Mouse (Mus musculus): ENCODE data around the gene Nfe2l2. TPM values are rescaled to one million over a fixed set of nuclear protein-coding genes. Genes with fewer than 3 reads are reported as not detected.

Gene Nfe2l2
- polyA plus RNA-seq, 1 experiment from 2014 or later, result 52.9 TPM

- no peak overlapping the region for H3K4me3 ChIP-seq (ENCODE audit: low read depth, low read length)
- no peaks in the 10 kb centered on the region for H3K9me3 ChIP-seq (ENCODE audit: control insufficient read depth, low read length)
- WGBS, result 87% methylated on average over 10 of the region's 10 CpGs
- DNase-seq (ENCODE audit: low spot score), result no peak
- peaks cover 12% of the 10 kb centered on the region; the same call in 1 of the 2 replicates for H3K4me1 ChIP-seq (ENCODE audit: control insufficient read depth, insufficient read depth, low read length)
- no peaks in the 10 kb centered on the region for H3K36me3 ChIP-seq (ENCODE audit: control insufficient read depth, insufficient read depth, low read length)
- H3K27ac ChIP-seq (replicated peaks; ENCODE audit: low read depth, low read length), result no peak overlapping the region
- no peak overlapping the region for H3K9ac ChIP-seq (ENCODE audit: low read depth, low read length)
- no peak for ATAC-seq (ENCODE audit: low read depth)
- H3K4me2 ChIP-seq (ENCODE audit: low read depth, low read length), result no peak overlapping the region
- H3K27me3 ChIP-seq (replicated peaks; ENCODE audit: control insufficient read depth, insufficient read depth, low read length), result no peaks in the 10 kb centered on the region
Observed at GRCm38 (mm10) chr2:75687040-75687749, 17.2 kb downstream of the Nfe2l2 start.

- Histone ChIP-seq H3K9me3 (ENCODE audit: control insufficient read depth, low read length) (no peaks in the 10 kb centered on the region), H3K9ac (ENCODE audit: low read depth, low read length) (no peak overlapping the region), H3K4me3 (ENCODE audit: low read depth, low read length) (no peak overlapping the region), H3K27ac (replicated peaks; ENCODE audit: low read depth, low read length) (no peak overlapping the region), H3K4me1 (ENCODE audit: control insufficient read depth, insufficient read depth, low read length) (peaks cover 12% of the 10 kb centered on the region), H3K4me2 (ENCODE audit: low read depth, low read length) (no peak overlapping the region), H3K27me3 (replicated peaks; ENCODE audit: control insufficient read depth, insufficient read depth, low read length) (no peaks in the 10 kb centered on the region), H3K36me3 (ENCODE audit: control insufficient read depth, insufficient read depth, low read length) (no peaks in the 10 kb centered on the region)
- 65% methylated on average over 6 of the region's 6 CpGs for WGBS
- DNase-seq (ENCODE audit: low spot score) (no peak), ATAC-seq (ENCODE audit: low read depth) (no peak)
Observed at GRCm38 (mm10) chr2:75685458-75685861, 19.0 kb downstream of the Nfe2l2 start.

- Histone ChIP-seq H3K9me3 (ENCODE audit: control insufficient read depth, low read length) (no peaks in the 10 kb centered on the region), H3K9ac (ENCODE audit: low read depth, low read length) (no peak overlapping the region), H3K36me3 (ENCODE audit: control insufficient read depth, insufficient read depth, low read length) (no peaks in the 10 kb centered on the region), H3K4me3 (ENCODE audit: low read depth, low read length) (no peak overlapping the region), H3K4me1 (ENCODE audit: control insufficient read depth, insufficient read depth, low read length) (peaks cover 12% of the 10 kb centered on the region), H3K27ac (replicated peaks; ENCODE audit: low read depth, low read length) (no peak overlapping the region), H3K27me3 (replicated peaks; ENCODE audit: control insufficient read depth, insufficient read depth, low read length) (no peaks in the 10 kb centered on the region), H3K4me2 (ENCODE audit: low read depth, low read length) (no peak overlapping the region)
- DNase-seq (ENCODE audit: low spot score), result no peak
- ATAC-seq (ENCODE audit: low read depth), result no peak
- WGBS, result 81% methylated on average over 3 of the region's 3 CpGs
Observed at GRCm38 (mm10) chr2:75684526-75684925, 19.9 kb downstream of the Nfe2l2 start.

- Histone ChIP-seq H3K4me3 (ENCODE audit: low read depth, low read length) (no peak overlapping the region), H3K27me3 (replicated peaks; ENCODE audit: control insufficient read depth, insufficient read depth, low read length) (no peaks in the 10 kb centered on the region), H3K9me3 (ENCODE audit: control insufficient read depth, low read length) (no peaks in the 10 kb centered on the region), H3K9ac (ENCODE audit: low read depth, low read length) (no peak overlapping the region), H3K27ac (replicated peaks; ENCODE audit: low read depth, low read length) (peak overlapping the region; percentile 78), H3K36me3 (ENCODE audit: control insufficient read depth, insufficient read depth, low read length) (peaks cover 8% of the 10 kb centered on the region), H3K4me2 (ENCODE audit: low read depth, low read length) (no peak overlapping the region), H3K4me1 (ENCODE audit: control insufficient read depth, insufficient read depth, low read length) (peaks cover 12% of the 10 kb centered on the region)
- WGBS, result 40% methylated on average over 15 of the region's 15 CpGs
- DNase-seq (ENCODE audit: low spot score), result peak; percentile 80
- peak; percentile 27 for ATAC-seq (ENCODE audit: low read depth)
Observed at GRCm38 (mm10) chr2:75682978-75683709, 21.3 kb downstream of the Nfe2l2 start.

GRCm38 (mm10) chr2:75681439-75681838 is 23.0 kb downstream of the Nfe2l2 start:
- DNase-seq (ENCODE audit: low spot score), result peak; percentile 77
- H3K9ac ChIP-seq (ENCODE audit: low read depth, low read length), result no peak overlapping the region
- no peak overlapping the region for H3K27ac ChIP-seq (replicated peaks; ENCODE audit: low read depth, low read length)
- H3K9me3 ChIP-seq (ENCODE audit: control insufficient read depth, low read length), result no peaks in the 10 kb centered on the region
- WGBS, result 32% methylated on average over 7 of the region's 7 CpGs
- ATAC-seq (ENCODE audit: low read depth), result peak; percentile 62; the same call in 1 of the 2 replicates
- H3K4me1 ChIP-seq (ENCODE audit: control insufficient read depth, insufficient read depth, low read length), result peaks cover 12% of the 10 kb centered on the region
- no peak overlapping the region for H3K4me2 ChIP-seq (ENCODE audit: low read depth, low read length)
- H3K36me3 ChIP-seq (ENCODE audit: control insufficient read depth, insufficient read depth, low read length), result peaks cover 21% of the 10 kb centered on the region
- no peaks in the 10 kb centered on the region for H3K27me3 ChIP-seq (replicated peaks; ENCODE audit: control insufficient read depth, insufficient read depth, low read length)
- H3K4me3 ChIP-seq (ENCODE audit: low read depth, low read length), result no peak overlapping the region

- Histone ChIP-seq H3K4me1 (ENCODE audit: control insufficient read depth, insufficient read depth, low read length) (peaks cover 9% of the 10 kb centered on the region), H3K4me2 (ENCODE audit: low read depth, low read length) (no peak overlapping the region), H3K9me3 (ENCODE audit: control insufficient read depth, low read length) (no peaks in the 10 kb centered on the region), H3K9ac (ENCODE audit: low read depth, low read length) (0 out of 2 replicates have a peak overlapping the region, but pooled peaks have one; percentile 14), H3K27me3 (replicated peaks; ENCODE audit: control insufficient read depth, insufficient read depth, low read length) (no peaks in the 10 kb centered on the region), H3K36me3 (ENCODE audit: control insufficient read depth, insufficient read depth, low read length) (peaks cover 32% of the 10 kb centered on the region), H3K4me3 (ENCODE audit: low read depth, low read length) (no peak overlapping the region), H3K27ac (replicated peaks; ENCODE audit: low read depth, low read length) (no peak overlapping the region)
- DNase-seq (ENCODE audit: low spot score) (no peak), ATAC-seq (ENCODE audit: low read depth) (no peak)
- WGBS, result 87% methylated on average over 8 of the region's 8 CpGs
Observed at GRCm38 (mm10) chr2:75679947-75680346, 24.5 kb downstream of the Nfe2l2 start.

GRCm38 (mm10) chr2:75676567-75676966 is 27.9 kb downstream of the Nfe2l2 start:
- ATAC-seq (ENCODE audit: low read depth), result no peak
- no peak overlapping the region for H3K9ac ChIP-seq (ENCODE audit: low read depth, low read length)
- no peak overlapping the region for H3K27ac ChIP-seq (replicated peaks; ENCODE audit: low read depth, low read length)
- H3K4me1 ChIP-seq (ENCODE audit: control insufficient read depth, insufficient read depth, low read length), result no peaks in the 10 kb centered on the region; the same call in 1 of the 2 replicates
- no peaks in the 10 kb centered on the region for H3K9me3 ChIP-seq (ENCODE audit: control insufficient read depth, low read length)
- DNase-seq (ENCODE audit: low spot score), result no peak
- no peak overlapping the region for H3K4me3 ChIP-seq (ENCODE audit: low read depth, low read length)
- no peaks in the 10 kb centered on the region for H3K27me3 ChIP-seq (replicated peaks; ENCODE audit: control insufficient read depth, insufficient read depth, low read length)
- H3K4me2 ChIP-seq (ENCODE audit: low read depth, low read length), result no peak overlapping the region
- H3K36me3 ChIP-seq (ENCODE audit: control insufficient read depth, insufficient read depth, low read length), result peaks cover 37% of the 10 kb centered on the region
- WGBS, result 89% methylated on average over 14 of the region's 14 CpGs

- no peaks in the 10 kb centered on the region for H3K4me1 ChIP-seq (ENCODE audit: control insufficient read depth, insufficient read depth, low read length)
- H3K9me3 ChIP-seq (ENCODE audit: control insufficient read depth, low read length), result no peaks in the 10 kb centered on the region
- peaks cover 26% of the 10 kb centered on the region for H3K36me3 ChIP-seq (ENCODE audit: control insufficient read depth, insufficient read depth, low read length)
- no peak overlapping the region for H3K4me3 ChIP-seq (ENCODE audit: low read depth, low read length)
- 72% methylated on average over 3 of the region's 3 CpGs for WGBS
- no peak for DNase-seq (ENCODE audit: low spot score)
- no peak overlapping the region for H3K9ac ChIP-seq (ENCODE audit: low read depth, low read length)
- H3K27me3 ChIP-seq (replicated peaks; ENCODE audit: control insufficient read depth, insufficient read depth, low read length), result no peaks in the 10 kb centered on the region
- H3K27ac ChIP-seq (replicated peaks; ENCODE audit: low read depth, low read length), result no peak overlapping the region
- no peak overlapping the region for H3K4me2 ChIP-seq (ENCODE audit: low read depth, low read length)
- ATAC-seq (ENCODE audit: low read depth), result no peak
Observed at GRCm38 (mm10) chr2:75672561-75672960, 31.9 kb downstream of the Nfe2l2 start.
